ENCODE assay signal across 9 mouse cellular contexts in genomic region chr9:22226846-22227245, GRCm38 (mm10). TPM values are rescaled to one million over a fixed set of nuclear protein-coding genes. Genes with fewer than 3 reads are reported as not detected.
A peak's percentile ranks its signal among the peaks of the same experiment; 100 is the strongest.
DNase-seq lines count a peak whose midpoint lies in the region; ATAC-seq and TF ChIP-seq lines count a peak whose summit lies in the region.
"Had no signal": no experiment of that assay in that cellular context is flagged by ENCODE, and none has a peak within 500 bp of the region (broad histone marks: within the 10 kb centered on the region; RNA-seq: fewer than 3 reads in every experiment).

No protein-coding gene starts in this region.

- H3K36me3 ChIP-seq in kidney, postnatal 0 days (ENCODE audit: insufficient read depth, low read length): no peaks in the 10 kb centered on the region
- H3K36me3 ChIP-seq in forebrain, embryonic 10.5 days (replicated peaks): peaks cover 4% of the 10 kb centered on the region

- TF ChIP-seq CTCF in kidney, postnatal 0 days (IDR thresholded peaks at IDR 0.05; ENCODE audit: low read depth): no peak

- no peak overlapping the region for H3K9ac ChIP-seq in kidney, postnatal 0 days (ENCODE audit: low read depth, low read length)

- no peaks in the 10 kb centered on the region for H3K4me1 ChIP-seq in kidney, postnatal 0 days (replicated peaks; ENCODE audit: insufficient read depth, low read length)
- peaks cover 6% of the 10 kb centered on the region for H3K4me1 ChIP-seq in forebrain, embryonic 10.5 days

- no peak overlapping the region for H3K27ac ChIP-seq in kidney, postnatal 0 days
- no peak overlapping the region for H3K27ac ChIP-seq in forebrain, embryonic 10.5 days

- 79% methylated on average over 15 of the region's 15 CpGs for WGBS in kidney, postnatal 0 days
- WGBS in forebrain, embryonic 10.5 days: 95% methylated on average over 15 of the region's 15 CpGs

- peak; percentile 15 for DNase-seq in ovary, adult 18-20 months (ENCODE audit: low spot score)
- DNase-seq in ovary, postnatal 10 days (ENCODE audit: low spot score): no peak
- peak; percentile 42 for DNase-seq in gonadal fat pad, adult 2 months (ENCODE audit: low read depth)
- DNase-seq in kidney, postnatal 0 days (ENCODE audit: low spot score): peak; percentile 33
- DNase-seq in testis, postnatal 14 days (ENCODE audit: low spot score): peak; percentile 47
- DNase-seq in right cerebral cortex, postnatal 25 days: no peak
- DNase-seq in frontal cortex, postnatal 14 days (ENCODE audit: low spot score in 2 of 2): no peak
- no peak for DNase-seq in forebrain, embryonic 10.5 days (ENCODE audit: extremely low spot score, low spot score)

- no peak overlapping the region for H3K4me3 ChIP-seq in kidney, postnatal 0 days (replicated peaks; ENCODE audit: low read depth, low read length)
- H3K4me3 ChIP-seq in forebrain, embryonic 10.5 days: no peak overlapping the region

- H3K9me3 ChIP-seq in kidney, postnatal 0 days (replicated peaks; ENCODE audit: low read length): no peaks in the 10 kb centered on the region
- peaks cover 5% of the 10 kb centered on the region; the same call in 1 of the 2 replicates for H3K9me3 ChIP-seq in forebrain, embryonic 10.5 days

- H3K27me3 ChIP-seq in kidney, postnatal 0 days (ENCODE audit: insufficient read depth, low read length): no peaks in the 10 kb centered on the region
- no peaks in the 10 kb centered on the region for H3K27me3 ChIP-seq in forebrain, embryonic 10.5 days (ENCODE audit: poor library complexity, severe bottlenecking)

- H3K4me2 ChIP-seq in kidney, postnatal 0 days (ENCODE audit: low read length): no peak overlapping the region

- no peak for ATAC-seq in kidney, postnatal 0 days (replicated peaks; ENCODE audit: low FRiP score, low read depth)

RNA-seq across cellular contexts. Expression of gene Zfp809, which starts 1.3 kb away (rescaled TPM):
- 21.1 TPM in 2 replicates for polyA plus RNA-seq in gonadal fat pad, adult 2 months (2012; rRNA removed)
- polyA plus RNA-seq in kidney, postnatal 0 days (2015; fragmentation: Nextera tagmentation; extraction: Ambion mirVana): 12.6 and 14.5 TPM in 2 replicates
- 11.6 and 12.1 TPM in 2 replicates for polyA plus RNA-seq in forebrain, embryonic 10.5 days (2016; fragmentation: Nextera tagmentation; extraction: Ambion mirVana)

RNA-seq across cellular contexts. Expression of gene Zfp599, which starts 32.8 kb away (rescaled TPM):
- polyA plus RNA-seq in gonadal fat pad, adult 2 months (2012; rRNA removed): 0.26 and 0.30 TPM in 2 replicates
- polyA plus RNA-seq in kidney, postnatal 0 days (2015; fragmentation: Nextera tagmentation; extraction: Ambion mirVana): 3.1 and 3.3 TPM in 2 replicates
- 8.0 and 9.3 TPM in 2 replicates for polyA plus RNA-seq in forebrain, embryonic 10.5 days (2016; fragmentation: Nextera tagmentation; extraction: Ambion mirVana)

RNA-seq across cellular contexts. Expression of gene Zfp872, which starts 39.0 kb away (rescaled TPM):
- polyA plus RNA-seq in gonadal fat pad, adult 2 months (2012; rRNA removed): 0.93 and 1.0 TPM in 2 replicates
- 0.11 and 0.18 TPM in 2 replicates for polyA plus RNA-seq in kidney, postnatal 0 days (2015; fragmentation: Nextera tagmentation; extraction: Ambion mirVana)
- 0.18 and 0.32 TPM in 2 replicates for polyA plus RNA-seq in forebrain, embryonic 10.5 days (2016; fragmentation: Nextera tagmentation; extraction: Ambion mirVana)
- polyA plus RNA-seq: large intestine, adult 2 months had no signal

Comparison
In these comparisons a context has a peak if more than half of its experiments do, and no peak if none do; other contexts are left out.
1. DNase-seq: peak in ovary, adult 18-20 months (single experiment), gonadal fat pad, adult 2 months (single experiment), kidney, postnatal 0 days (single experiment) and testis, postnatal 14 days (single experiment); none in ovary, postnatal 10 days (single experiment), right cerebral cortex, postnatal 25 days (single experiment), frontal cortex, postnatal 14 days (0 of 2) and forebrain, embryonic 10.5 days (single experiment).